Mouse (Mus musculus) spleen, postnatal 36 days (tissue): ENCODE results near the gene Hps3.
"Not testable (repeated sequence)": the region's sequence is repeated elsewhere in the genome, so short reads cannot be mapped to it uniquely, and the experiment has no call there.

Experiments used
- DNase-seq, 2 experiments: peaks; one replicate each; pipeline ENCODE4 v3.0.0; 2022; ENCODE audit warnings: low spot score in 2 of 2, mixed read lengths in 1 of 2

Gene Hps3

GRCm38 (mm10) chr3:19949401-19949800, 85.7 kb downstream of the Hps3 start:
- DNase-seq: not testable (repeated sequence)

GRCm38 (mm10) chr3:19948552-19948951, 86.6 kb downstream of the Hps3 start:
- DNase-seq: no peak
